28 mouse cellular contexts compared by ENCODE assay signal in the genomic region with DNA sequence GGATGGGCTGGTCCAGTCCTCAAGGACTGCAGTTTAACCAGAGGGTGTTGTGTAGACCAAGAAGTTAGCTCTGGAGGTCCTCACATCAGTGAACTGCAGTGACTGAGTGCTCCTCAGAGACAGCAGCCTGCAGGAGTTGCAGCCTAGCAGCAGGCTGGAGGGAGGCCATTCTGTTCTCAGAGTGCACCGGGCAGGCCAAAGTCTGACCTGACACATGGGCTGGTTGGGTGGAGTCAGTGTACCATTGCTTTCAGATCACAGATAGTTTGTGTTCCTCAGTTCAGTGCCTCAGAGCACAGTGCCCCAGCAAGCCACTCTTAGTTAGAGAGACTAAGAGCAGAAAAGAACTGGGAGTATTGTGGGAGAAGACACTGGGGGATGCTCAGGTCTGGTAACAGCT. TPM values are rescaled to one million over a fixed set of nuclear protein-coding genes. Genes with fewer than 3 reads are reported as not detected.
DNase-seq lines count a peak whose midpoint lies in the region; ATAC-seq lines count a peak whose summit lies in the region.
"Had no signal": no experiment of that assay in that cellular context is flagged by ENCODE, and none has a peak within 500 bp of the region (broad histone marks: within the 10 kb centered on the region; RNA-seq: fewer than 3 reads in every experiment).

No protein-coding gene starts in this region.

- no peaks in the 10 kb centered on the region for H3K4me1 ChIP-seq in liver, embryonic 16.5 days (ENCODE audit: control insufficient read depth, low read depth, low read length)
- H3K4me1 ChIP-seq in liver, embryonic 12.5 days: no peaks in the 10 kb centered on the region
- H3K4me1 ChIP-seq: embryonic facial prominence, embryonic 10.5 days; embryonic facial prominence, embryonic 15.5 days; forebrain, embryonic 12.5 days; heart, embryonic 12.5 days; liver, embryonic 13.5 days; midbrain, embryonic 13.5 days; neural tube, embryonic 15.5 days had no signal

- H3K27me3 ChIP-seq in liver, embryonic 16.5 days (ENCODE audit: control insufficient read depth, insufficient read depth, low read depth, low read length): no peaks in the 10 kb centered on the region
- no peaks in the 10 kb centered on the region for H3K27me3 ChIP-seq in liver, embryonic 12.5 days (replicated peaks)
- H3K27me3 ChIP-seq: embryonic facial prominence, embryonic 15.5 days; forebrain, embryonic 12.5 days; heart, embryonic 12.5 days; liver, embryonic 13.5 days; lung, embryonic 15.5 days; midbrain, embryonic 13.5 days; neural tube, embryonic 15.5 days had no signal

- no peak overlapping the region for H3K4me2 ChIP-seq in liver, embryonic 16.5 days (ENCODE audit: low read depth, low read length)
- H3K4me2 ChIP-seq in liver, embryonic 12.5 days: no peak overlapping the region
- H3K4me2 ChIP-seq: embryonic facial prominence, embryonic 15.5 days; forebrain, embryonic 12.5 days; heart, embryonic 12.5 days; hindbrain, embryonic 14.5 days; liver, embryonic 13.5 days; lung, embryonic 15.5 days; midbrain, embryonic 13.5 days; neural tube, embryonic 15.5 days had no signal

- H3K36me3 ChIP-seq in liver, embryonic 16.5 days (ENCODE audit: control insufficient read depth, insufficient read depth): peaks cover 48% of the 10 kb centered on the region
- peaks cover 100% of the 10 kb centered on the region for H3K36me3 ChIP-seq in liver, embryonic 12.5 days

- H3K9ac ChIP-seq in liver, embryonic 16.5 days (ENCODE audit: low read depth, low read length): no peak overlapping the region
- no peak overlapping the region for H3K9ac ChIP-seq in liver, embryonic 12.5 days
- H3K9ac ChIP-seq: embryonic facial prominence, embryonic 15.5 days; forebrain, embryonic 12.5 days; forebrain, postnatal 0 days; heart, embryonic 12.5 days; hindbrain, embryonic 14.5 days; liver, embryonic 13.5 days; lung, embryonic 15.5 days; midbrain, embryonic 13.5 days; neural tube, embryonic 15.5 days had no signal

- WGBS in liver, embryonic 16.5 days (ENCODE audit: insufficient replicate concordance): 80% methylated on average over 1 of the region's 1 CpGs
- WGBS in liver, embryonic 12.5 days (ENCODE audit: insufficient replicate concordance): 88% methylated on average over 1 of the region's 1 CpGs

- ATAC-seq in liver, embryonic 16.5 days (ENCODE audit: low read depth): peak; percentile 50
- ATAC-seq in liver, embryonic 12.5 days: no peak
- ATAC-seq: forebrain, postnatal 0 days; midbrain, embryonic 13.5 days had no signal

- H3K27ac ChIP-seq in liver, embryonic 16.5 days (ENCODE audit: low read length): no peak overlapping the region
- H3K27ac ChIP-seq in liver, embryonic 12.5 days: no peak overlapping the region
- H3K27ac ChIP-seq: embryonic facial prominence, embryonic 10.5 days; embryonic facial prominence, embryonic 15.5 days; forebrain, embryonic 12.5 days; heart, adult 2 months; hindbrain, embryonic 14.5 days; liver, embryonic 13.5 days; lung, embryonic 15.5 days; midbrain, embryonic 13.5 days; neural tube, embryonic 15.5 days had no signal

- peak; percentile 46 to 68 for DNase-seq in kidney, adult 8-10 months
- DNase-seq in kidney, postnatal 14 days: peak; percentile 57
- no peak for DNase-seq in c-Kit-positive CD71-positive TER-119-positive erythroid progenitor cells, embryonic 14.5 days (ENCODE audit: low spot score)
- no peak for DNase-seq in spleen, postnatal 14 days (ENCODE audit: low spot score in 2 of 2)
- no peak for DNase-seq in urinary bladder, adult 18-20 months (ENCODE audit: low spot score in 2 of 2)
- DNase-seq: adrenal gland, adult 2 months; adrenal gland, postnatal 36 days; B cell, adult 2 months; cerebellum, adult 2 months; cerebellum, postnatal 14 days; forebrain, postnatal 0 days; heart, adult 2 months; heart, postnatal 4 days; layer of hippocampus, adult 9-11 months; liver, embryonic 13.5 days; lung, postnatal 36 days; right cerebral cortex, postnatal 25 days; thymus, postnatal 14 days had no signal

- H3K4me3 ChIP-seq in liver, embryonic 16.5 days (ENCODE audit: low read depth, low read length): no peak overlapping the region
- no peak overlapping the region for H3K4me3 ChIP-seq in liver, embryonic 12.5 days
- H3K4me3 ChIP-seq: embryonic facial prominence, embryonic 10.5 days; embryonic facial prominence, embryonic 15.5 days; forebrain, embryonic 12.5 days; heart, adult 2 months; heart, embryonic 12.5 days; liver, embryonic 13.5 days; lung, embryonic 15.5 days; midbrain, embryonic 13.5 days; neural tube, embryonic 15.5 days had no signal

- H3K9me3 ChIP-seq in liver, embryonic 16.5 days (replicated peaks; ENCODE audit: control insufficient read depth, low read length): no peaks in the 10 kb centered on the region
- H3K9me3 ChIP-seq in liver, embryonic 12.5 days (replicated peaks): no peaks in the 10 kb centered on the region
- H3K9me3 ChIP-seq: embryonic facial prominence, embryonic 10.5 days; embryonic facial prominence, embryonic 15.5 days; forebrain, embryonic 12.5 days; heart, embryonic 12.5 days; liver, embryonic 13.5 days; lung, embryonic 15.5 days; midbrain, embryonic 13.5 days; neural tube, embryonic 15.5 days had no signal

RNA-seq across cellular contexts. Expression of gene Pomt1, which starts 28.7 kb away (rescaled TPM):
- polyA plus RNA-seq in liver, embryonic 16.5 days (2015; fragmentation: Nextera tagmentation; extraction: Ambion mirVana): 12.1 and 13.2 TPM in 2 replicates
- polyA plus RNA-seq in liver, embryonic 12.5 days (2016; fragmentation: Nextera tagmentation; extraction: Ambion mirVana): 19.1 and 20.0 TPM in 2 replicates

RNA-seq across cellular contexts. Expression of gene Uck1, which starts 52.3 kb away (rescaled TPM):
- 27.9 and 28.5 TPM in 2 replicates for polyA plus RNA-seq in liver, embryonic 16.5 days (2015; fragmentation: Nextera tagmentation; extraction: Ambion mirVana)
- polyA plus RNA-seq in liver, embryonic 12.5 days (2016; fragmentation: Nextera tagmentation; extraction: Ambion mirVana): 39.9 and 42.0 TPM in 2 replicates

RNA-seq across cellular contexts. Expression of gene Prrc2b, which starts 56.8 kb away (rescaled TPM):
- polyA plus RNA-seq in liver, embryonic 16.5 days (2015; fragmentation: Nextera tagmentation; extraction: Ambion mirVana): 4.5 and 4.7 TPM in 2 replicates
- 20.8 and 23.6 TPM in 2 replicates for polyA plus RNA-seq in liver, embryonic 12.5 days (2016; fragmentation: Nextera tagmentation; extraction: Ambion mirVana)

Comparison
In these comparisons a context has a peak if more than half of its experiments do, and no peak if none do; other contexts are left out.
1. DNase-seq: peak in kidney, adult 8-10 months (2 of 2) and kidney, postnatal 14 days (single experiment); none in c-Kit-positive CD71-positive TER-119-positive erythroid progenitor cells, embryonic 14.5 days (single experiment), spleen, postnatal 14 days (0 of 2) and urinary bladder, adult 18-20 months (0 of 2).